Mouse (Mus musculus) layer of hippocampus, postnatal 25 days (tissue): Measurements from ENCODE around the gene Parvb. TPM values are rescaled to one million over a fixed set of nuclear protein-coding genes. Genes with fewer than 3 reads are reported as not detected.

Experiments used
- DNase-seq, 2 experiments: peaks; one replicate each; pipeline ENCODE4 v3.0.0; 2022; ENCODE audit warnings: mixed read lengths in 2 of 2, low spot score in 1 of 2; ENCODE audit errors: extremely low spot score in 1 of 2
- total RNA-seq, 2 experiments: library from RNA; stranded (reverse); gene quantifications; 2 replicates each; pipeline ENCODE4 v1.2.3; 2021

Parvb gene
- total RNA-seq, 2 experiments from 2014 or later = 43.5 to 44.3 TPM

DNA sequence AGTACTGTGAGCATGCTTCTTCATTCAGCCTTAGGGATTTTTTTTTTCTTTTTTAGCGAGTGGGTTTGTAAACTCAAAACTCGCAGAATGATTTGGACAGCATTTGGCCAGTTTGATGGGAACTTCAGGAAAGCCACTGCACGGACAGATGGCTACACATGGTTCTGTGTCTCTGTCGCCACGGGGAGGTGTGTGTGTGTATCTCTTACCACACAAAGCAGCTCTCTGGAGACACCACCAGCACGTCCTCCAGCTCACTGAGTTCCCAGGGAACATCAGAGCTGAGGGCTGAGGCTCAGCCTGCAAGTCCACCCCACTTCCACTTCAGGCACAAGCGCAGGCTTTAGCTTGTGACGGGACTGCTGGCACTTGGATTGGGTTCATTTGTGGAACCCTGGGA lies 22.5 kb downstream of the Parvb start:
- no peak for DNase-seq

DNA sequence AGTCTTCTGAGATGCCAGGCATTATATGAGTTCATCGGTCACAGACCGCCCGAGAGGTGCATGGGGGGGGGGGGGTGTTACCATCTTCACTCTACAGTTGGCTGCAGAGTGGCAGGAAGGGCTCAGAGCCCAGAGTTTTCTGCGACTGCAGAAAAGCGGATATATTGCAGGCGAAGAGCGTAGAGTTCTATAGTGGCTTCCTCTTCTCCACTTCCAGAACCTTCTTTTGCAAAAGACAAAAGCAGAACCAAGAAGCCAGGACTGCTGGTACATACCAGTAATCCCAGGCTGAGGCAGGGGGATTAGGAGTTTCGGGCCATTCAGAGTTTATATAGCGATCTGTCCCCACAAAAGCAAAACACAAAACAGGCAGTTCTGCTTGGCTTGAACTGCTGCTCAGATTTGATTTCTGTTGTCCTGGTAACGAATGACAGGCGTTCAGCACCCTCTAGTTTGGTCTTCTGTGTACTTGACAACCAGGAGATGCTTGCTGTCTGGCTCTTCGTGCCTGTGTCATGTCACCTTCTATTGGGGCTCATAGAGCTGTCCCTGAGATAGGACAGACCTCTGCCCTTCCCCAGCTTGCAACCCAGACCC lies 24.5 kb downstream of the Parvb start:
- no peak for DNase-seq

DNA sequence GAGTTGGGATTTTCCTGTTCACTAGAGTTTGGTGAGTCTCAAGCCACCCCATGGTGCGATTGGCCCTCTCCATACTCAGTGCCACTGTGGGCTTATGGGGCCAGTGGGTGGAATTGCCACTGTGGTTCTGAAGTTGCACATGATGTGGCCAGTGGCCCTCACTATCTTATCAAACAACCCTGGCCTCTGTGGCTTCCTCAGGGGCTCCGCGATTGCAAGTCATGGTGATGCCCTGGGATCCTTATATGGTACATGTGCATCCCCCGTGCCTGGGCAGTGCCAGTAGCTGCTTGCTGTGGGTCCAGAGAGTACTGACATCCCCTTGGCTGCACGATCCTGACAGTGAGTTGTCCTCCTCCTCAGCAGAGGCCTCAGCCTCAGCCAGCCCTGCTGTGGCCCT lies 25.0 kb downstream of the Parvb start:
- no peak for DNase-seq

DNA sequence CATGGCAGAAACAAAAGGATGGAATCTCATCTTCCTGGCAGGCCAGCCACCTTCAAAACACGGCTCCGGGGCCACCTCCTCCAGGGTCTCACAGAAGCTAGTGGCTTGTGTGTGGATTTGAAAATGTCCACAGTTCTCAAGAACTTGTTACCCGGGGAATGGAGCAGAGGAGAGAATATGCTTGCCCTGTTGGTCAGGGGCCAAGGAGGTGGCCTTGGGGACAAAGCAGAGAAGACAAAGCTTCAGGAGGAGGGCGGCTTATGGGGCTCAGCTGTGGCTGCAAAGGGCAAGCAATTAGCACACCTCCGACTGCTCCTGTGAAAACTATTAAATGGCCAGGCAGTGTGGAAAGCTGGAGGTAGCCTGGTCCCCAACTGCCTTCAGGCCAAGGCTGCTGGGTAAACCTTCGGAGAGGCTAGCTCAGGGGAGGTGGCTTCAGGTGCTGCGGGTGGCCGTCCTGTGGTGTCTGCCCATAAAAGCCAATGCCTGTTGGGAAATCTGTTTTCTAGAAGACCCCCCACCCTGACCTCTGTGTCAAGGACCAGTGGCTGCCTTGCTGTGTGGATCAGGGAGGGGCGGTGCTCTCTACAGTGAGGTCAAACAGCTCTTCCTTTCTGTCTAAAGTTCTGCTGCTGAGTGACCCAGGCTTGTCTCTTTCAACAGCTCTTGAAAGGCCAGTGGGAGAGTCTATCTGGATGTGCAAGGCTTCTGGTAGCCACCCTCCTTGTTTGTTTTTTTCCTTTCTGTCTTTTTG lies 26.9 kb downstream of the Parvb start:
- no peak for DNase-seq

GRCm38 (mm10) chr15:84260123-84260822 lies 28.4 kb downstream of the Parvb start:
- DNase-seq = peak; percentile 68 to 87

DNA sequence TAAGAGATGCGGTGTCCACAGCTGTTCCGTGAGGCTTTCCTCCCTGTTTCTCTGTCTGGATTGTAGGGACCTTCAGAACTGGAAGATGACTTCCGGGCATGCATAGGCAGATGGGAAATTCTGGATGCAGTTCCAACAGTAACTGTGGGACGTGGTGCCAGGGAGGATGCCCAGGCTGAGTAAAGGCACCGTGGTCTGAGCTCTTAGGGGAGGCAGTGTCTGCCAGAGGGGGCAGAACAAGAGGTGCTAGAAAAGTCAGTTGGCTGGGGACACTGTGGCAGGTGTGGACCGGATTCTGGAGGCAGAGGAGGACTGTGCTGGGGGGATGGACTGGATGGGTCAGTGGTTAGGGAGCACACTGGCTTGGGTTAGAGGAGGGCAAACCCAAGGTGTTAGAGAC lies 30.8 kb downstream of the Parvb start:
- no peak for DNase-seq

- DNase-seq = no peak
Measured at GRCm38 (mm10) chr15:84263573-84263972, 31.7 kb downstream of the Parvb start.

GRCm38 (mm10) chr15:84265141-84265540 lies 33.3 kb downstream of the Parvb start:
- no peak for DNase-seq

DNA sequence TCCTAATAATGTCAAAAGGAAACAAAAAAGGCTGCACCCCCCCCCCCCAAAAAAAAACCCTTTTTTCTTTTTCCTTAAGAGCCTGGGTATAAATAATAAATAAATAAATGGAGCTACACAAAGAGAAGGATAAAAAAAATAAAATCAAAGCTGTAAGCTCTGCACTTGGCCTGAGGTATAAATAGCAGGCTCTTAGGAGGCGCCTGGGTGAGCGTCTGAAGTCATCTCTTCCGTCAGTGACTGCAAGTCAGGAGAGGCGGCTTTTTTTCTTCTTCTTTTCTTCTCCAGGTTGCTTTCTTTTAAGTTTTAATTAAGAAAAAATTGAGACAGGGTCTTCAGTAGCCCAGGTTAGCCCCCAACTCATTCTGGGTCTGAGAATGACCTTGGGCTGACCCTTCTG lies 34.4 kb downstream of the Parvb start:
- no peak for DNase-seq

GRCm38 (mm10) chr15:84267720-84268260 lies 35.9 kb downstream of the Parvb start:
- DNase-seq = no peak

DNA sequence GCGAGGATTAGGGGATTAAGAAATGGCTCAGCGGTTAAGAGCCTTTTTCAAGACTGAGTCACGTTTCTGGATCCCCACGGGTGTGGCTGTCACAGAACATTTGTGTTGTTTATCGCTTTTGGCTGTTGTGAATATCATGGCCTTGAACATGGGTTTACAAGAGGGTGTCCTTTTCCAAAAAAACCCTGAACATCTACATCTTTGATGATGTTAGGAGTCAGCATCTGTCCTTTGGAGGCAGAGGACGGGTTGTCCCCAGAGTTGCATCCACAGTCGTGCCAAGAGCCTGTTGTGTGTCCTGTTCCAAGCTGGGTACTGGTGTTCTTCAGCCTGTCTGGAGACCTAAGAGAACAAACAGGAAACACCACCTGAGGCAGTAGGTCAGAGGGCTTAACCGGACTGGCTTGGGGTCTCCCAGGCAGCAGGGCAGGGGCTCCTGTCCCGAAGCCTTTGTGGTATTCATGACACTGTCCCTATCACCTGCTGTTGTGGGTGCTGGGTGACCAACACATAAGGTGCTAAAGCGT lies 37.3 kb downstream of the Parvb start:
- DNase-seq = no peak

GRCm38 (mm10) chr15:84270032-84270431 lies 38.2 kb downstream of the Parvb start:
- no peak for DNase-seq

DNA sequence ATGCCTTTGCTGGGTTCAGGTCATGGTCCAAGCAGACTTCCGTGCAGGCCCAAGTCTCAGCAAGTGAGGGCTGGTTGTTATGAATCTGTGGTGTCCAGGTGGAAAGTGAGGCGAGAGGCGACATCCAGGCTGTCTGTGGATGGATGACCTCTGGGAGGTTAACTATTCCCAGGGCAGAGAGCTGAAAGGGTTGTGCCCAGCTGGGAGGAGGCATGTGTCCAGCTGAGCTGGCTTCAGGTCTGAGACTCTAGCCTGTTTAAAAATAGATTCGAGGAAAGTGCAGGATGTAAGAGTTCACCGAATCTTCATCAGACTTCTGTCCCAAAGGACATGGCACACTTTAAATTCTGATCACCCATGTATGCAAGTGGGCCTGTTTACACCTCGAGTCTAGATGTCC lies 38.6 kb downstream of the Parvb start:
- no peak for DNase-seq

- DNase-seq = no peak
Measured at GRCm38 (mm10) chr15:84276066-84276465, 44.2 kb downstream of the Parvb start.

- no peak for DNase-seq
Measured at GRCm38 (mm10) chr15:84278091-84278490, 46.2 kb downstream of the Parvb start.

DNA sequence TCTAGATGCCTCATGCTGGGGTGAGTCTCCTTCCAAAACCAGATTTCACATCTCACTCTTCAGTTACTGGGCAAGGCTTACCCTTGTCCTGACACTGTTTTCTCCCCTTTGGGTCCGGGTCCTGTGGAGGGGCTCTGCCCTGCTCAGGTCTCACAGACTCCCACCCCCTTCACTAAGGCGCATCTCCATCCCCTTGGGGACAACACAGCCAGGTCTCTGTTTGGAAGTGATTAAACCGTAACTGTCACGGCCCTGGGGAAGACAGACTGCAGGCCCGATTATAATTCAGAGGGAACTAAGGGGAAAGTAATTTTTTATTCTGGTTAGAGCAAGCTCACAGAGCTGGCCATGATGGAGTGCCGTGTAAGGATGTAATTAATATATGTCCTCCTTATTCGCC lies 46.8 kb downstream of the Parvb start:
- DNase-seq = no peak

- no peak for DNase-seq
Measured at GRCm38 (mm10) chr15:84280309-84280708, 48.5 kb downstream of the Parvb start.

- no peak for DNase-seq
Measured at GRCm38 (mm10) chr15:84280712-84281347, 49.0 kb downstream of the Parvb start.

- DNase-seq = no peak
Measured at GRCm38 (mm10) chr15:84282206-84283085, 50.6 kb downstream of the Parvb start.

DNA sequence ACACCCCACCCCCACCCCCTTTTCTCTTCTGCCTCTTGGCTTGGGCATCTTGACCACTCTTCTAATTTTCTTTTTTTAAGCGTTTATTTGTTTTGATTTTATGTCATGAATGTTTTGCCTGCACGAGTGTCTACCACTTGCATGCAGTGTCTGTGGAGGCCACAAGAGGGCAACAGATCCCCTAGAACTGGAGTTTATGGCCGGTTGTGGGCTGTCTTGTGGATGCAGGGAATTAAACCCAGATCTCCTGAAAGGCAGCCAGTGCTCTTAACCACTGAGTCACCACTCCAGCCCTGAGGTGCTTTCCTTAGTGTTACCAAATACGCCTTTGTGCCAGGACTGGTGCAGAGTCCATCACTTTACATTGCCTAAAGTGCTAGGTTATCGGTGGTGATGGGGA lies 52.2 kb downstream of the Parvb start:
- peak in 1 of 2 experiments; percentile 61 for DNase-seq
